Mouse (Mus musculus) neutrophil, adult 83 days (primary cell): ENCODE data around the gene H2-Eb2. TPM values are rescaled to one million over a fixed set of nuclear protein-coding genes. Genes with fewer than 3 reads are reported as not detected.

ENCODE experiments used
- total RNA-seq, 2 experiments: library from RNA; stranded (reverse); gene quantifications; one replicate each; pipeline ENCODE4 v1.2.4; 2023

Gene H2-Eb2
- under 1 TPM in 1 of 2 experiments, not detected in 1; 0.11 TPM for total RNA-seq

GRCm38 (mm10) chr17:34325436-34325835, at the start of gene H2-Eb2:
TSS of gene H2-Eb2 (plus strand) at chr17:34325665.

DNA sequence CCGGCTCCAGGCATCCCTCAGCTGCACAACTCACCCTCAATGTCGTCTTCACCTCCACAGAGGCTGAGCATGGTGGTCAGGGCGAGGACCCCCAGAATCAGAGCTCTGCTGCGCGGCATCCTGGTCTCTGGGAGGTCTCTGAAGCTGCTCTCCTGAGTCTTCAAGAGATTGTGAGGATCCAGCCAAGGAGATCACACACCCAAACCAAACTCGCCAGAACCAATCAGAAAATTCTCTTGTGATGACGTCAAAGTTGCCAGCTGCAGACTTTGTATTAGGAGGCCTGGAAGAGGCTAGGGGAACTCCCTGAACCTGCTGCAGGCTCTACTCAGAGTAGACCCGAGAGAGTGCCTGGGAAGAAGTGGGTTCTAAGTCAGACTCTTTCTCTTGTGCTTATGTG, 37.8 kb upstream of the H2-Eb2 start, which contains the start of gene H2-Aa:
H2-Aa (minus strand) TSS at position 176 of the 400 bp plus-strand sequence.

GRCm38 (mm10) chr17:34305380-34306030, 20.0 kb upstream of the H2-Eb2 start, which contains the start of gene H2-Eb1:
TSS of gene H2-Eb1 (plus strand) at chr17:34305867.

GRCm38 (mm10) chr17:34354539-34354938, 29.1 kb downstream of the H2-Eb2 start, which contains the start of gene Btnl2:
TSS of gene Btnl2 (plus strand) at chr17:34354822.

DNA sequence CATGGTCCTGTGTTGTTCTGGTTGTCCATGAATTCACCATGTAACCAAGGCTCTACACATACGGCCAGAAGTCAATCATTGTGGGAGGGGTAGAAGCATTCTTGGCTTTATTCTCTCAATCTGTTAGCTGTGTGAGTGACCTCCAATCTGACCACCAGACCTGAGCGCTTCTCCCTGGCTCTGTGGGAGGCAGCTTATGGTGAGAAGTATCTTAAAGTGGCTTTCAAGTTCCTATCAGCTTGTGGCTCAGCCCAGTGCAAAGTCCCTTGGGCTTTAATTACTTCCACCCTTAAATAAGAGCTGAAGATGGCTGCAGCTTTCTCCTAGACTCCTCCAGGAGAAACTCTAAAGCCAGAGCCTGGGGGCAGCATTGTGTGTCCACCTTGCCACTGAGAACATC, 51.4 kb downstream of the H2-Eb2 start, which contains the start of gene Btnl1:
Btnl1 (plus strand) TSS at position 286 of the 400 bp plus-strand sequence.

Other genes starting within 250 kb of the H2-Eb2 start
- 1 to 10 TPM; 1.1 to 1.9 TPM for gene H2-Oa, start 233.3 kb upstream of the H2-Eb2 start, total RNA-seq
- 10 to 100 TPM; 57.6 to 63.6 TPM for gene H2-DMa, start 206.1 kb upstream of the H2-Eb2 start, total RNA-seq
- 100 to 1,000 TPM; 215 to 218 TPM for gene Brd2, start 203.0 kb upstream of the H2-Eb2 start, total RNA-seq
- gene H2-DMb2, start 182.4 kb upstream of the H2-Eb2 start, total RNA-seq, result 10 to 100 TPM; 22.7 to 25.3 TPM
- gene H2-DMb1, start 172.6 kb upstream of the H2-Eb2 start, total RNA-seq, result 10 to 100 TPM; 33.3 to 51.5 TPM
- 10 to 100 TPM; 47.4 to 56.7 TPM for gene Tap1, start 138.1 kb upstream of the H2-Eb2 start, total RNA-seq
- 10 to 100 TPM; 83.3 to 88.3 TPM for gene Psmb9, start 137.9 kb upstream of the H2-Eb2 start, total RNA-seq
- 100 to 1,000 TPM in 1 of 2 experiments, 10 to 100 TPM in 1; 89.4 to 111 TPM for gene Psmb8, start 127.9 kb upstream of the H2-Eb2 start, total RNA-seq
- gene Tap2, start 122.1 kb upstream of the H2-Eb2 start, total RNA-seq, result 10 to 100 TPM; 79.7 to 84.6 TPM
- gene H2-Ob, start 86.8 kb upstream of the H2-Eb2 start, total RNA-seq, result 1 to 10 TPM; 1.7 to 1.9 TPM
- gene H2-Ab1, start 68.0 kb upstream of the H2-Eb2 start, total RNA-seq, result 100 to 1,000 TPM in 1 of 2 experiments, 10 to 100 TPM in 1; 96.2 to 115 TPM
- gene H2-Aa, start 37.8 kb upstream of the H2-Eb2 start, total RNA-seq, result 100 to 1,000 TPM in 1 of 2 experiments, 10 to 100 TPM in 1; 95.4 to 109 TPM
- gene H2-Eb1, start 19.8 kb upstream of the H2-Eb2 start, total RNA-seq, result 10 to 100 TPM; 49.7 to 54.6 TPM
- 1 to 10 TPM; 2.2 to 2.3 TPM for gene Btnl2, start 29.2 kb downstream of the H2-Eb2 start, total RNA-seq
- gene Btnl1, start 51.5 kb downstream of the H2-Eb2 start, total RNA-seq, result not detected
- gene BC051142, start 73.2 kb downstream of the H2-Eb2 start, total RNA-seq, result not detected
- not detected for gene Btnl4, start 151.7 kb downstream of the H2-Eb2 start, total RNA-seq
- not detected for gene Btnl6, start 191.7 kb downstream of the H2-Eb2 start, total RNA-seq
- gene Notch4, start 238.6 kb downstream of the H2-Eb2 start, total RNA-seq, result 1 to 10 TPM; 1.0 to 1.5 TPM